29 mouse cellular contexts compared by ENCODE assay signal in genomic region chr4:153752791-153753190, GRCm38 (mm10).
DNase-seq lines count a peak whose midpoint lies in the region; ATAC-seq lines count a peak whose summit lies in the region.
"Had no signal": no experiment of that assay in that cellular context is flagged by ENCODE, and none has a peak within 500 bp of the region (broad histone marks: within the 10 kb centered on the region; RNA-seq: fewer than 3 reads in every experiment).

No protein-coding gene starts in this region.

- no peaks in the 10 kb centered on the region for H3K27me3 ChIP-seq in megakaryocyte, embryonic 14.5 days (replicated peaks)
- no peaks in the 10 kb centered on the region for H3K27me3 ChIP-seq in midbrain, embryonic 16.5 days (ENCODE audit: control insufficient read depth, insufficient read depth, low read depth, low read length)

- no peaks in the 10 kb centered on the region for H3K36me3 ChIP-seq in megakaryocyte, embryonic 14.5 days (replicated peaks; ENCODE audit: low read length)
- no peaks in the 10 kb centered on the region for H3K36me3 ChIP-seq in midbrain, embryonic 16.5 days (ENCODE audit: control insufficient read depth, insufficient read depth, low read length)
- H3K36me3 ChIP-seq: heart, embryonic 12.5 days; midbrain, embryonic 12.5 days had no signal

- H3K27ac ChIP-seq in midbrain, embryonic 16.5 days (ENCODE audit: low read length), result no peak overlapping the region
- H3K27ac ChIP-seq: hindbrain, embryonic 14.5 days; liver, embryonic 14.5 days; midbrain, embryonic 12.5 days had no signal

- no peak overlapping the region for H3K4me2 ChIP-seq in midbrain, embryonic 16.5 days (ENCODE audit: low read length)
- H3K4me2 ChIP-seq: heart, embryonic 12.5 days; hindbrain, embryonic 14.5 days; midbrain, embryonic 12.5 days had no signal

- no peaks in the 10 kb centered on the region for H3K4me1 ChIP-seq in megakaryocyte, embryonic 14.5 days
- peaks cover 2% of the 10 kb centered on the region; the same call in 1 of the 2 replicates for H3K4me1 ChIP-seq in midbrain, embryonic 16.5 days (ENCODE audit: control insufficient read depth, insufficient read depth, low read length)
- H3K4me1 ChIP-seq: heart, embryonic 12.5 days had no signal

- ATAC-seq in megakaryocyte, adult 5-6 weeks (ENCODE audit: poor library complexity, severe bottlenecking), result no peak
- ATAC-seq in frontal cortex, adult (ENCODE audit: low TSS enrichment), result peak; percentile 97
- ATAC-seq in midbrain, embryonic 16.5 days, result no peak
- ATAC-seq: CD4-positive, CD25-positive, alpha-beta regulatory T cell, adult 4 months; forebrain, embryonic 16.5 days; intestine, postnatal 0 days had no signal

- H3K4me3 ChIP-seq in megakaryocyte, embryonic 14.5 days (replicated peaks), result peak overlapping the region; percentile 74
- no peak overlapping the region for H3K4me3 ChIP-seq in midbrain, embryonic 16.5 days (ENCODE audit: low read depth, low read length)
- H3K4me3 ChIP-seq: erythroblast, embryonic 14.5 days; heart, embryonic 12.5 days; midbrain, embryonic 12.5 days had no signal

- peaks cover 68% of the 10 kb centered on the region for H3K9me3 ChIP-seq in megakaryocyte, embryonic 14.5 days
- H3K9me3 ChIP-seq in midbrain, embryonic 16.5 days (replicated peaks; ENCODE audit: control insufficient read depth, low read length, poor library complexity, severe bottlenecking), result no peaks in the 10 kb centered on the region
- H3K9me3 ChIP-seq: heart, embryonic 12.5 days; midbrain, embryonic 12.5 days had no signal

- DNase-seq in frontal cortex, postnatal 36 days (ENCODE audit: low spot score in 2 of 2), result peak; percentile 27 to 53
- peak; percentile 23 to 41 for DNase-seq in left cerebral cortex, postnatal 36 days (ENCODE audit: low spot score in 2 of 2)
- no peak for DNase-seq in ovary, postnatal 14 days (ENCODE audit: low spot score)
- DNase-seq: adrenal gland, adult 2 months; adrenal gland, postnatal 36 days; cerebellum, adult 2 months; cerebellum, postnatal 14 days; gastrocnemius, postnatal 25 days; heart, adult 11 months; kidney, postnatal 14 days; liver; lung, adult 2 months; lung, postnatal 10 days; retina, postnatal 1 day; spleen, adult 18-20 months; thymus, adult 18-20 months; thymus, postnatal 36 days had no signal

- intact Hi-C loops in left cerebral cortex, postnatal 36 days (cut with DNase I), result no loop called here

- H3K9ac ChIP-seq in midbrain, embryonic 16.5 days (ENCODE audit: low read depth, low read length), result no peak overlapping the region
- H3K9ac ChIP-seq: heart, embryonic 12.5 days; hindbrain, embryonic 14.5 days; liver, embryonic 14.5 days; midbrain, embryonic 12.5 days had no signal

- WGBS in midbrain, embryonic 16.5 days, result 71% methylated on average over 6 of the region's 6 CpGs
